Mouse (Mus musculus) thymus, postnatal 4 days (tissue): ENCODE results near the gene Plekhg4.
A peak's percentile ranks its signal among the peaks of the same experiment; 100 is the strongest.

ENCODE experiments used
- DNase-seq: peaks from one replicate; pipeline ENCODE4 v3.0.0; 2021

The Plekhg4 gene

DNA sequence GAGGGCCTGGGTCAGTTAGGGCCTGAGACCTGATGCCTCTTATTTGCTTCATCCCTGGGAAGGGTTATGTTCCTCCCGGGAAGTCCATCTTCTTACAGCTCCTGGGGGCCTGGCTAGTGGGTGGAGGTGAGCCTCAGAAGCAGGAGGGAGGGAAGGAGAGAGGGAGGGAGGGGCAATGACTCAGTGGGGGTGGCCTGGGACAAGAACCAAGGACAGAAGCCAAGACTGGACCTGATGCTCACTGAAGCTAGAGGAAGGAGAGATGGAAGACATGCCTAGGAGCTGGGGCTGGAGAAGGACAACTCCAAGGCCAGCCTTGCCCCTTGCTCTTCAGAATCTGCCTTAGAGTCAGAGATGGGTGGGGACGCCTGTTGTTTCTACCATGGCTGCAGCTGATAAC, at the start of gene Plekhg4:
Plekhg4 (plus strand) TSS at position 243 of the 400 bp plus-strand sequence.
- DNase-seq: no peak

DNA sequence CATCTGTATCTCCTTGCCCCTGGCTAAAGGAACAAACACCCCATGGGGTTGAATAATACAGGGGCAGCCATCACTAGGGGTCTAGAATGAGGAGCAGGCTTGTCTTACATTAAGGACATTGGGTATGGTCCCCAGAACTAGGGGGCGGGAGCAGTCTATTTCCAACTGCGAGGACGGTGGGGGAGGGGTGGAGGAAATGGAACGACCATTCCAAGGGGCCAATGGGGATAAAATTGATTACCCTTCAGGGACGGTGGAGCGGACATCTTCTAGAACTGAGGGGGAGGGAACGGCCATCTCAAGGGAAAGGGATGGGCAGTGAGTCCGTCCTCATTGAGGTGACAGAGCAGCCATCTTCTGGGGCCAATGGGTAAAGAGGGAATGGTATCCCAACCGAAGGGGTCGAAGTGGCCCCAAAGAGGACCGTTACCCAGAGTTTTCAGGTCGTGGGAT, 47.4 kb upstream of the Plekhg4 start:
- peak; percentile 55 for DNase-seq

DNA sequence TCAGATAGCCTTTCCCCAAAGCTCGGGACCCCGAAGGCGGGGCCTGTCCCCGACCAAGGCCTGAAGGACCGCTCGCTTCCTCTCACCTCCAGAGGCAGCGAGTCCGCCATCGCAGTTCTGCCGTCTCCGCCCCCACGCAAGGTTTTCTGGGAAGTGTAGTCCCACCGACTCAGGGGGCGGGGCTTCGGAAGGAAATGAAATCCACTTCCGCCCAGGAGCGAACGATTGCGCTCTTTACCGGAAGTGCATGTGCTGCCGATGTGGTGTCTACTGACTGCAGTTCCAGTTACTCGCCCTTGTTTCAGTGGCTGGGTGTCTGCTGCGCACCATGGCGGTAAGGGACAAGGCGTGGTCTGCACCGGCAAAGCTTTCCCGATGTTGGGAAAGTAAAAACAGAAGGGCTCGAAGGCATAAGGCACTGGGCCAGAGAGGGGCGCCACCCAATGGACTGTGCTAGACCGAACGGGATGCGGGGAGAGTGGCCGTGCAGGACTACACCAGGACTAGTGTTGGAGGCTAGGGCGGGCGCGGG, 46.9 kb upstream of the Plekhg4 start, which contains the start of the genes Lrrc29 and Tmem208:
Lrrc29 (minus strand) TSS at position 138 of the 532 bp plus-strand sequence.
Tmem208 (plus strand) TSS at position 214 of the 532 bp plus-strand sequence.
- peak; percentile 99 for DNase-seq

DNA sequence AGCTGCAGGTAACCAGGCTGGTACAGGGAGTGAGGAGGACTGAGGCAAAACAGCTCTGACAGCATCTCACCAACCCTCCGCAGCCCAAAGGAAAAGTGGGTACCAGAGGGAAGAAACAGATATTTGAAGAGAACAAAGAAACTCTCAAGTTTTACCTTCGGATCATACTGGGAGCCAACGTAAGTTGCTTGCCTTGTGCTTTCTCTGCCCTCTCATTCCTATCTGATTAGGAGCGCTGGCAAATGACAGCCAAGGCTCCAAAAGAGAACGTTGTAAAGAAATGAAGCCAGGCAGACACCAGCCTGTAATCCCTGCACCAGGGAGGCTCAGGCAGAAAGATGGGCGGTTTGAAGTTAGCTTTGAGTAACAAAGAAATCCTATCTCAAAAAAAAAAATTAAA, 46.1 kb upstream of the Plekhg4 start:
- no peak for DNase-seq

DNA sequence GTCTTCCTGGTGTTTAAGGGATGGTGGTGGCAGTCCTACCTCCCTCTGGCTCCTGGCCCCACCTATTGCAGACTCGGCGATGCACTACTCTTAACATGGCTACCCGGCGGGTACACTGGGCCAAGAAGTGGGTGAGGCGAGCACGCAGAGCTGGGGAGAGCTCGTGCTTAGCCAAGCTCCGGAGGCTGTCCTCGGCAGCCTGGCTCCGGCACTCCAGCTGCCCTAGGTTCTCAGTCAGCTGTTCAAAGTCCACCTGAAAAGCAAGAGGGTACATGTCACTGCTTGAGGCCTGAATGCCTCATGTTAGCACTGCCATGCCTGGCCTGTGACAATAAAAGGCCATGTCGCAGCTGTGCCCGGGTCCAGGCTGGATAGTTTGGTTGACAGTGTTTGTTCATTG, 42.7 kb upstream of the Plekhg4 start:
- no peak for DNase-seq

DNA sequence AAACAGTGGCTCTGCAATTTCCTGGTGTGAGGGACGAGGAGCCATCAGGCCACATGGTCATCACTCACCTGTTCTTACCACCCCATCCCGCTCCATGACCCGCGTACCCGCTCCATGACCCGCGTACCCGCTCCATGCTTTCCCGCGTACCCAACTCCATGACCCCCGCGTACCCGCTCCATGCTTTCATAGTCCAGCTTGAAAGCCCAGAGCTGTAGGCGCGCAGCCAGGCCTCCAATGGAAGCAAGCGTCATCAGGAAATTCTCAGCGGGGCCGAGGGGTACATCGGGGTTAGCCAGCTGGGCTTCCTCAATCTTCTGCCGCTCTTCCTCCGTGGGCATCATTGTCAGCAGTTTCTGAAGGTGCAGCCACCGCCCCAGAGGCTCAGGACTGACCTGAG, 41.6 kb upstream of the Plekhg4 start:
- DNase-seq: no peak

DNA sequence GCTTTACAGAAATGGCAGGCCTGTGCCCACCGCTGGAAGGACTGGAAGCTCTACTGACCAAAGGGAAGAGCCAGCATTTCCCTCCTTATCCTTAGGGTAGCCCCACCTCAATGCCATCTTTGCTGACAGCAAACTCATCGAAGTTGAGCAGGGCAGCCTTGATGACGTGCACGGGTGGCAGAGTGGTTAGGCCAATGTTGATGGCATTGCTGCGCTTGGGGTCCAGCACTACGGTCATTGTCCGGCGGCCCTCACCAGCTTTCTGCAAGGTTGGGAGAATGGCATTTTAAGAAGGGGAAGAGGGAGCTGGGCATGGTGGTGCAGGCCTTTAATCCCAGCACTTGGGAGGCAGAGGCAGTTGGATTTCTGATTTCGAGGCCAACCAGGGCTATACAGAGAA, 41.1 kb upstream of the Plekhg4 start:
- no peak for DNase-seq

DNA sequence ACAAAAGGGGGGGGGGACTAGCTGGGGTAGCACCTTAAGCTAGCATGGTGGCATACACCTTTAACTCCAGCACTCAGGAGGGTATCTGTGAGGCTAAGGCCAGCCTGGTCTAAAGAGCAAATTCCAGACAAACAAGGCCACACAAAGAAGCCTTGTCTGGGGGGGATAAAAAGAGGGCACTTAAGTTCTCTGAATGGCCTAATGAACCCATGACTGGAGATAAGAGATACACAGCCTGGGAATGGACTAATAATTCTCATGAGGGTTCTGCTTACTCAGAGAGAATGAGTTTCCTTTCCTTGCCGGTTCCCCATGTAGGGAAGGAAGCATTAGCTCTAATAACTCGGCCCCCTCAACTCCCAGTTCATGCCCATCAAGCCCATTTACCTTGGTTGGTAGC, 40.6 kb upstream of the Plekhg4 start:
- no peak for DNase-seq

DNA sequence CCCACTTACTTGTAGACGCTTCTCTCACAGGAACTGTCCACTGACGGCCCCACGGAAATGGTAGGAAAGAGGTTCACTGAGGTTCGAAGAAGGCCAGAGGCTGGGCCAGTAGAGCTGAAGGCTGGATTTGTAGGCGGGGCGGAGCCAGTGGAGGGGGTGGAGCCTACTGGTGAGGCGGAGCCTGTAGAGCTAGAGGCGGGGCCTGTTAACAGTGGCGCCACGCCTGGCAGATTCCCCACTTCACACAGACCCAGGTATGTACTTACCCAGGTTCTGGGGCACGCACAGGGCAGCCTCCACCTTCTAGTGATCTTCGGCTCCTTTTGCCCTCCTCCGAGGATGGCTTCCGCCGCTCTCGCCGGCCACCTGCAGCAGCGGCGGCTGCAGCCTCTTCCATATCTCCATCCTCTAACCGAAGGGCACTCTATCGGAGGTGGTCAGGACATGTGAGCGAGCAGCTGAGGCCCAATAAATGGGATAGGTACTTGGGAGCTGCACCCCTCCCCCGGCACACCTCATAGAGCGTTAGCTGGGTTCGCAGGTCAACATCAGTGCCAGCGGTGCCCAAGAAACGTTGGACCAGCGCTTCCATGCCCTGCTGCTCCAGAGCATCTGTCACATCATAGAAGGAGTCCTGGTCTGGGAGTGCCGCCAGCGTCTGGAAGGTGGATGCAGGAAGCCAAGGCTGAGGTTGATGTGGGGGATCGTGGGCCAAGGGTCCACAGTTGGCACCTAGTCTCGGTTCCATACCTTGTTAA, 36.5 kb upstream of the Plekhg4 start:
- DNase-seq: peak; percentile 38

DNA sequence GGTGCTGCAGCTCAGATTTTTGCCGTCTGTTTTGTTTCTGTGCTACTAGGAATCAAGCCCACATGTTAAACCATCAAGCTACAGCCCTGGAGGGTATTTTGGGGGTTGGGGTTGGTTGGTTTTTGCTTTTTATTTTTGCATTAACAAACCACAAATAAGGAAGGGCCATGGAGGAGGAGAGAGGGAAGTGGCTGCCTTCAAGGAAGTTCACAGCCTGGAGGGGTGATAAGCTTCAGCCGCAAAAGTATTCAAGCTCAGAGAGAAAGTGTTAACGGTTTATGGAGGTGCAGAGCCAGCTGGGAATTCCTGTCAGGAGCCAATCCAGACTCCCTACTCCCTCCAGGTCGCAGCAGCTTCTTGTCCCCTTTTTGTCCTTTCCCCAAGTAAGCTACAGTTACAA, 34.1 kb upstream of the Plekhg4 start:
- DNase-seq: no peak

DNA sequence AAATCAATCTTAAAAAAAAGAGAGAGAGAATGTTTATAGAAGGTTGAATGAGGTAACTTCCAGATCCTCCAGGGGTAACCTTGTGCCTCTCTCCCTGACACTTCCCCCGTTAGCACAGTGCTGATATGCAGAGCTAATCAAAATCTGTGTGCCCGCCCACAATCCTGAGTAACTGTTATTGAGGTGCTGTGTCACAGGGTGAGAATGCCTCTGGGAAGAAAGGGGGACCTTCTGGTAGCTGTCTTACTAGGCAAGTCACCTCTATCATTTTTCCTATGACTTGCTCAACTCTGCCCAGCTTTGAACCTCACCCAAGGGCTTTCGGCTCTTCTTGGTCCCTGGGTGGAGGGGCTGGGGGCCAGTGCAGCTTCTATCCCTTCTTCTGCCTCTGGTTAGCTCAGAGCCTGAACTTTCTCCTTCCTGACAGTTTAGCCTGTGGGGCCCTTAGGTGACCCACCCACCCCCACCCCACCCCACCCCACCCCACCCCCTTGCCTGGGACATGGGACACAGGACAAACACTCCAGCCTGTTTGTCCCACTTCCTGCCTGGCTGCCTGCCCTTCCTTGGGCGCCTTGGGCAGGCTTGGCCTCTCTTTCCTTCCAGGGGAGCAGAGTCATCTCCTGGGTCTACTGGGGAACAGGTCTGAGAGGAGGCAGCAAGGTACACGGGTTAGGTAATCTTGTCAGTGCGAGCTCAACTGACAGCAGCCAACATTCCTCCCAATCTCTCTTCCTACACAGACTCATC, 33.0 kb upstream of the Plekhg4 start:
- DNase-seq: no peak

DNA sequence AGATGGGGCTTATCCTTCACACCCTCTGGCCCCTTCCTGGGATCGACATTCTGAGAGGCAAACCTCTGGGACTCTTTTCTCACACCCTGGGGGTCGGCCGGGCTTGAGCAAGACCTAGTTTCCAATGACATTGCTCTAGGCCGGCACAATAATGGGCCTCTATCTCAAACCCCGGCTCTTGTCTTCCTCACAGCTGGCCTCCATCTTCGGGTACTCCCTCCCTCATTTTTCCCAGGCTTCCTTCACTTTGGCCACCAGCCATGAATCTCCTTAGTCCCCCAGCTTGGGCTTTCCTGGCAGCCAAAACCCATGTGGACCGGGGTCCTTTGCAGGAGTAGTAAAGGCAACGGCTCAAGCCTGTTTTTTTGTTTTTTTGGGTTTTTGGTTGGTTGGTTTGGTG, 31.7 kb upstream of the Plekhg4 start:
- DNase-seq: no peak

DNA sequence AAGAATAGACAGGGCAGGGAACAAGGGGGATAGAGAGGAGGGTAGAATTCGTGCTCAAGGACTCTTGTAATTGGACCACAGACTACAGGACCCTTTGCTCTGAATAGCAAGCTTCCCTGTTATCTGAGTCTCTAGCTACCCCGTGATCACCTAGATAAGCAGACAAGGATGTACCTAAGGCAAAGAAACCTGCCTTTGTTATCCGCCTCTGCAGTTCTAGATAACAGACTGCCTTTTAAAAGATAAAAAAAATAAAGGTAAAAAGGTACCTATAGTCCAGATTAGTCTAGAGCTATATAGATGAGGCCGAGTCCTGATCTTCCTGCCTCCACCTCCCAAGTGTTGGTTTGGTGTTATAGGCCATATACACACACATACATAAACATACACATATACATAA, 30.3 kb upstream of the Plekhg4 start:
- no peak for DNase-seq

DNA sequence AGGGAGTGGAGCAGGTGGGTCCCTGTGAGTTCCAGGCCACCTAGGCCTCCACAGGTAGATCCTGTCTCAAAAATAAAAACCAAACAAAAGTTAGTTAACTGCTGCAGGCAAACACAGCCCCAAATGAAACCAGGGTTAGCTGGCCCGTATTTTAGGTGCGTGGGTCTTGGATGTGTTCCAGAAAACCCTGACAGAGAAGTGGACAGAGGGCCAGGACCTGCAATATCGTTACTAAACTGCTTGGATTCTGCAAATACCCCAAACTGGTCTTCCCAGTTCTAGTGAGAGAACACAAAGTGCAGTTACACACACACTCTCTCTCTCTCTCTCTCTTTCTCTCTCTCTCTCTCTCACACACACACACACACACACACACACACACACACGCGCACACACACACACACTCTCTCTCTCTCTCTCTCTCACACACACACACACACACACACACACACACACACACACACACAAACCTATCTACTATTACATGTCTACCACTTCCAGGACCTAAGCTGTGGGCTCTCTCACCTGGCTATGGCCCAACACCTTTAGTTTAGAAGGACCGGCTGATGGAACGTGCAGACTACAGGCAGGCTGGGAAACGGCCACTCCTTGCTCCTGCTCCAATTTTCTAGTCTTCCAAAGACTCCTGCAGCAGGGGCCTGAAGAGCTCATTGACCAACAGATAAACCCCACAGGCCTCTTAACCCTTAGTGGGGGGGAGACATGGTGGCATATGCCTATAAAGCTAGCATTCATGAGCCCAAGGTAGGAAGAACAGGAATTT, 29.1 kb upstream of the Plekhg4 start:
- no peak for DNase-seq

DNA sequence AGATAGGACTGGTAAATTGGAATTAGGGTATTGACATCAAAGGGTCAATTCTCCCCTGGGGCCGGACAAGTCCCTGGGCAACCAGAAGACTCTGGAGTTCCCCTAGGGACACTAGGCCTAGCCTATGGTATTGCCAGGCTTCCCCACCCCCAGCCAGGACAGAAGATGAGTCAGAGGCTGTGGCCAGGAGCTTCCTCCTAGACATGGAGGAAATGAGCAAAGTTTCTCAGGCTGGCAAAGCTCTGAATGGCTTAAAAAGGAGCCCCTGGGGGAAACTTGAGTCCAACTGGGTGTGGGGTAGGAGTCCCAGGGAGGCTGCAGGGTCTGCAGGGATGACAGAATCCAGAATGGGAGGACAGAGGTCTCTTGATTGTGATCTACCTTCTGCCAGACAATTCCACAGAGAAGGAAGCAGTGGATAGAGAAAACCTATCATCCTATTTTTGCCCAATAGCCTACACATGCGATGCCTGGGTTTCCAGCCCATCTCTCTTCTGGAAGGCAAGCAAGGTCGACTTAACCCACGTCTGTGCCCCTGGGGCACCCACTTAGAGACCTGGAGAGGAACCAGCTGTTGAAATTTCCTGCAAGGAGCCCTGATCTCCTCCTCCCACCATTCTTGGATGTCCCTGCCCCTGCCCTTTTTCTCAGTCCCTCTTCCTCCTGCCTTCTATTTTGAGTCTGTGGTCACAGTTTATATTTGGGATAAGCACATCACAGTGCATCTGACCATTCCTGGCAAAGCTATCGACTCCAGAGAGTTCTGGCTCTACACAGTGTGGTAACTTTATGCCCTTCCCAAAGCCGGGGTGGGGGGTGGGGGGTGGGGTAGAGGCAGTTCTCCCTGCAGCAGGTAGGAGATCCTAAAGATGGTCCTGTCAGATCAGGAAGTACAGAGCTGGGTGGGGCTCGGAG, 27.8 kb upstream of the Plekhg4 start:
- DNase-seq: no peak

DNA sequence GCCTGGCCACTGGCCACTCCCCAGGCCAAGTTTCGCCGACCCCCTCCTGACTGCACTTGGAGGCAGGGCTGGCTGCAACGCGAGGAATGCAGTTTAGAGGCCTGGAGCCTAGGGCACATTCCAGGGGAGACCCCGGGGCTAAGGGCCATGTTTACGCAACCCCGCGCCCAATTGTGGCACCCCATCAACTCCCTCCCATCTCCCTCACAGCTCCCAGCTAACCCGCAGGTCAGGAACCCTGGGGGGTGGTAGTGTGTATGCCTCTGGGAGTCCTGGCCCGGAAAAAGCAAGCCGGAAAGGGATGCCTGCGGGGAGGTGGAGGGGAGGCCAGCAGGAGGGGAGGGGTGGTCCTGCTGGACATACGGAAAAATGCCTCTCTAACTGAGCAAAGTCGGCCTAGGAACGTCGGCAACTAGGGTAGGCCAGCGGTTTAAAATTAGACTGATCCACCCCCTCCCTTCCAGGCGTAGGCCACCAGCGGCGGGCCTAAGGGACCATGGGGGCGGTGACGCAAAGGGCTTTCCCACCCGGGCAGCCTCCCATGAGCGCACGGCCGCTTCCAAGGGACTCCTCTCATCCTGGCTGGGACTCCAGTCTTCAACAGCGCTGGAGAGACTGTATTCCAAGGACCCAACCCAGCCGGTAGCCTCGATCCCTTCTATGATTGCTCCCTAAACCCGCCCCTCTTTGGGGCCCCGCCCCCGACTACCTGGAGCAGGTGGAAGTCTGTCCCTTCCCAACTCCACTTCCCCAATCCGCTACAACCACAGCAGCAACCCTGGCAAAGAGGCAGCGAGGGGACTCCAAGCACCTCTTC, 26.3 kb upstream of the Plekhg4 start:
- peak; percentile 45 for DNase-seq

DNA sequence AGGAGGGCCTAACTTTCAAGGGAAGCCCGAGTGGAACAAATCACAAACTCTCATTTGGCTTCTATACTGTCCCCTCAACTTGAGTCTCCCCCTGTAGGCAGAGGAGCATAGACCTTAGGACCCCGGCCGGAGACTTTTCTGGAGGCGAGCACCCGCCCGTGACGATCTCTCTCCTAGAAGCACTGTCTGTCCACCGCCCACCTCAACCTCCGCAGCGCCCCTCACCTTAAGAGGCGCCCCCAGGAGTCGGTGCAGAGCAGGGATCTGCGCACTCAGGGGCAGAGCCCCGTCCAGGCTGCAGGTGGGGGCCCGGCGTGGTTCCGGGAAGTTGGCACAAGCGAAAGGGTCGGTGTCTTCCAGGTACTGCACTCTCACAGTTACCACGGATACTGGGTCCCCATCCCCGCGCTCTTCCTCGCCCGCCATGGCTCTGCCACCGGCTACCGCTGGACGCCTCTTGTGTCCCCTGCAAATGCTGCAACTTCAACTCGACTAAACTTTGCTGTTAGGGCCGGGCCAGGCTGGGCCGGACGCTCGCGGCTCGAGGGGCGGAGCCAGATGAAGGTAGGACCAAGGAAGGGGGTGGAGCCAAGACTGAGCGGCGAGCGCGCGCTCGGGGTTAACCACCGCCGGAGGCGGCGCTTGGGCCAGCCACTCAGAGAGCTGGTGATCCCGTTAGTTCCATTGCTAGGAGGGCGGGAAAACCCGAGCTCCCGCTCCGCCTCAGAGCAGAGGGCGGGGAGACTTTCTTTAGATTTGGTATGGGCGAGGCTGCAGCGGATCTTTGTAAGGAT, 25.4 kb upstream of the Plekhg4 start, which contains the start of gene Fhod1:
Fhod1 (minus strand) TSS at position 526 of the 794 bp plus-strand sequence.
- peak; percentile 85 for DNase-seq

DNA sequence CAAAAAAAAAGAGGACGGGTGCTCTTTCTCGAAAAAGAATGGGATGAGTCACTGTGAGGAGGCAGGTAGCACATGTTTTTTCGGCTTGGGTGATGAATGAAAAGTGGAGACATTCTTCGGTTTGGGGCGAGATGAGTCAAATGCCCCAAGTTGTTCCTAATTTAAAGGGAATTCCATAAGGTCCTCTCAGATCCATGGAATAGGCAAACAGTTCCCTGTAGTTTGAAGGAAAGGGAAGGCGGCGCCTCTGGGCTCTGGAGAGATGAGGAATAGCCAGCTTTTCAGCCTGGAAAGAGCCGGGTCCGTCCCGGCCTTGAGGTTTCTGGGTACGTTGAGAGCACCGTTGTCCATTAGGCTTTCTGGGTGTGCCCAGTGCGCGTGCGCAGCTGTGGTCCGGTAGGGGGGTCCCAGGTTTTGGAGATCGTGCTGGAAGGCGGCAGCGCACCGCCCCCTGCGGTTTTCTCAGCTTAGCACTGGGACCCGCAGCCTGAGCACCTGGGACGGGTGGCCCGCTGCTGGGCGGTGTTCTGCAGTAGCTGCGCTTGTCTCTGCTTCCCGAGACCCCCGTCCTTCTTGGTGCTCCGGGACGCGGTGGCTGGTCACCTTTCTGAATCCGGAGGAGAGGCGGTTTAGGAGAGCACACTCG, 24.5 kb upstream of the Plekhg4 start, which contains the start of gene Slc9a5:
Slc9a5 (plus strand) TSS at position 394 of the 646 bp plus-strand sequence.
- peak; percentile 76 for DNase-seq

DNA sequence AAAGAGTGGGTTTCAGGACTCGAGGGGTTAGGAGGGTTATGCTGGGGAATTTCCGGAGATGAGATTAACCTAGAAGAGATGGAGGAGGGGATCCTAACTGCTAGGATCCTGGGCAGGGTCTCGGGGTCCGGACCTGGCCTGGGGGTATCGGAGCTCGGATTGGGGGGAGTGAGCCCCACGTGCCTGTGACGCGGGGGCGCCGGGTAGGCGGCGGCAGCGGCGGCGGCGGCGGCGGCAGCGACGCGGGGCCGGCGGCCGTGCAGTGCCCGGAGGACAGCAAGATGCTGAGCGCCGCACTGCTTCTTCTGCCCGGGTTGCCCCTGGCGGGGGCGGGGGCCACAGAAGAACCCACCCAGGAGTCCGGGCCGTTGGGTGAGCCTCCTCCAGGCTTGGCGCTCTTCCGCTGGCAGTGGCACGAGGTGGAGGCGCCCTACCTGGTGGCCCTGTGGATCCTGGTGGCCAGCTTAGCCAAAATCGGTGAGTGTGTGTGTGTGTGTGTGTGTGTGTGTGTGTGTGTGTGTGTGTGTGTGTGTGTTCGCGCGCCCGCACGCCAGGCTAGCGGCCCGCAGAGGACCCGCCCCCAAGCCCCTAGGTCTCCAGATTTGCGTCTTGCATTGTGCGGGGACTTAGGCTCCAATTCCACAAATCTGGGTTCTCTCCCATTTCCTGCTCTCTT, 23.8 kb upstream of the Plekhg4 start:
- peak; percentile 52 for DNase-seq
